Mouse (Mus musculus): ENCODE data around the gene 1810010D01Rik. TPM values are rescaled to one million over a fixed set of nuclear protein-coding genes. Genes with fewer than 3 reads are reported as not detected.

The 1810010D01Rik gene
- under 1 TPM; 0.04 to 0.66 TPM for polyA plus RNA-seq (2012; fragmentation: generic; extraction: Trizol)

DNA sequence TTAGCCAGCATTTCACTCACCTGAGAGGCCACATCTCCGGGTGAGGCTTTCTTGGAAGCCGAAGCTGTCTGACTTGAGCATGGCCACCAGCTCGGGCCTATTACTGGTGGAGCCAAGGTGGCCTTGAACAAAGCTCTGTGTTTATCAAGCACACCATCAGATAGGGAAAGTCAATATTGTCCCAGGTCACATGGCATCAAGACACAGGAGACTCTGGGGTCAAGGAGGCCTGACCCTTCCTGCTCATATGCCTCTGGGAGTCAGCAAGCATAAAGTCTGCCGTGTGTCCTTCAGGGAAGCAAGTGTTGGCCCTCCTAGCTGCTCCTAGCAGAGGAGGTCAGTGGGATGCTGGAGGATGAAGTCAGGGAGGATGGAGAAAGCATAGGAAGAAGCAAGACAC lies at the start of gene 1810010D01Rik:
TSS of gene 1810010D01Rik (minus strand) at position 114 of the 400 bp plus-strand sequence.

Other genes with a start within 250 kb of the 1810010D01Rik start
- gene Tpcn2, start 75.9 kb upstream of the 1810010D01Rik start, polyA plus RNA-seq (2012; fragmentation: generic; extraction: Trizol) = 10 to 100 TPM in 1 of 2 experiments, 1 to 10 TPM in 1; 3.9 to 11.0 TPM
- gene Mrgprf, start 92.7 kb upstream of the 1810010D01Rik start, polyA plus RNA-seq (2012; fragmentation: generic; extraction: Trizol) = 10 to 100 TPM in 1 of 2 experiments, 1 to 10 TPM in 1; 6.3 to 29.6 TPM
- under 1 TPM in 1 of 2 experiments, not detected in 1; 0.02 TPM for gene Mrgprd, start 106.7 kb upstream of the 1810010D01Rik start, polyA plus RNA-seq (2012; fragmentation: generic; extraction: Trizol)